Mouse (Mus musculus) yolk sac, embryonic 10.5 days (tissue): ENCODE results near the gene Gm21738.
"Not testable (repeated sequence)": the region's sequence is repeated elsewhere in the genome, so short reads cannot be mapped to it uniquely, and the experiment has no call there.

Source experiments
- DNase-seq: peaks from one replicate; pipeline ENCODE4 v3.0.0-alpha.2; 2017; ENCODE audit warnings: low spot score

The Gm21738 gene

DNA sequence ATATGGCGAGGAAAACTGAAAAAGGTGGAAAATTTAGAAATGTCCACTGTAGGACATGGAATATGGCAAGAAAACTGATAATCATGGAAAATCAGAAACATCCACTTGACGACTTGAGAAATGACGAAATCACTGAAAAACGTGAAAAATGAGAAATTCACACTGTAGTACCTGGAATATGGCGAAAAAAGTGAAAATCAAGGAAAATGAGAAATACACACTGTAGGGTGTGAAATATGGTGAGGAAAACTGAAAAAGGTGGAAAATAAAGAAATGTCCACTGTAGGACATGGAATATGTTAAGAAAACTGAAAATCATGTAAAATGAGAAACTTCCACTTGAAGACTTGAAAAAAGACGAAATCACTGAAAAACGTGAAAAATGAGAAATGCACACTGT lies at the start of gene Gm21738:
Gene Gm21738 (minus strand): TSS at position 101 of the 400 bp plus-strand sequence.
- not testable (repeated sequence) for DNase-seq

- DNase-seq: not testable (repeated sequence)
These were observed 35.0 kb downstream of the Gm21738 start for GRCm38 (mm10) chr14:19383741-19384140.
